Mouse (Mus musculus): ENCODE results near the gene Mrtfa. TPM values are rescaled to one million over a fixed set of nuclear protein-coding genes. Genes with fewer than 3 reads are reported as not detected.

The Mrtfa gene
- polyA plus RNA-seq, 1 experiment = 38.4 TPM

- Histone ChIP-seq H3K27ac (ENCODE audit: insufficient read depth, low read length) (no peak overlapping the region), H3K4me1 (ENCODE audit: control insufficient read depth, insufficient read depth, low read length) (peaks cover 9% of the 10 kb centered on the region), H3K4me3 (ENCODE audit: insufficient read depth, low read length) (no peak overlapping the region)
- no peak for TF ChIP-seq POLR2A (IDR thresholded peaks at IDR 0.05; ENCODE audit: low read depth, low read length)
- TF ChIP-seq CTCF (IDR thresholded peaks at IDR 0.05; ENCODE audit: borderline replicate concordance, insufficient read depth, low read length) = no peak
Measured at GRCm38 (mm10) chr15:81120946-81121345, 69.6 kb downstream of the Mrtfa start.

- no peak overlapping the region for H3K27ac ChIP-seq (ENCODE audit: insufficient read depth, low read length)
- no peak overlapping the region for H3K4me3 ChIP-seq (ENCODE audit: insufficient read depth, low read length)
- H3K4me1 ChIP-seq (ENCODE audit: control insufficient read depth, insufficient read depth, low read length) = peaks cover 9% of the 10 kb centered on the region
- no peak for TF ChIP-seq POLR2A (IDR thresholded peaks at IDR 0.05; ENCODE audit: low read depth, low read length)
- no peak for TF ChIP-seq CTCF (IDR thresholded peaks at IDR 0.05; ENCODE audit: borderline replicate concordance, insufficient read depth, low read length)
Measured at GRCm38 (mm10) chr15:81120140-81120539, 70.4 kb downstream of the Mrtfa start.

GRCm38 (mm10) chr15:81118226-81118625, 72.3 kb downstream of the Mrtfa start:
- no peak for TF ChIP-seq CTCF (IDR thresholded peaks at IDR 0.05; ENCODE audit: borderline replicate concordance, insufficient read depth, low read length)
- TF ChIP-seq POLR2A (IDR thresholded peaks at IDR 0.05; ENCODE audit: low read depth, low read length) = no peak
- H3K4me1 ChIP-seq (ENCODE audit: control insufficient read depth, insufficient read depth, low read length) = peaks cover 9% of the 10 kb centered on the region
- H3K27ac ChIP-seq (ENCODE audit: insufficient read depth, low read length) = no peak overlapping the region
- no peak overlapping the region for H3K4me3 ChIP-seq (ENCODE audit: insufficient read depth, low read length)

GRCm38 (mm10) chr15:81112589-81112988, 78.0 kb downstream of the Mrtfa start:
- Histone ChIP-seq H3K27ac (ENCODE audit: insufficient read depth, low read length) (no peak overlapping the region), H3K4me3 (ENCODE audit: insufficient read depth, low read length) (no peak overlapping the region), H3K4me1 (ENCODE audit: control insufficient read depth, insufficient read depth, low read length) (peaks cover 15% of the 10 kb centered on the region)
- TF ChIP-seq CTCF (IDR thresholded peaks at IDR 0.05; ENCODE audit: borderline replicate concordance, insufficient read depth, low read length) = no peak
- no peak for TF ChIP-seq POLR2A (IDR thresholded peaks at IDR 0.05; ENCODE audit: low read depth, low read length)

- Histone ChIP-seq H3K27ac (ENCODE audit: insufficient read depth, low read length) (no peak overlapping the region), H3K4me3 (ENCODE audit: insufficient read depth, low read length) (no peak overlapping the region), H3K4me1 (ENCODE audit: control insufficient read depth, insufficient read depth, low read length) (peaks cover 28% of the 10 kb centered on the region)
- TF ChIP-seq CTCF (IDR thresholded peaks at IDR 0.05; ENCODE audit: borderline replicate concordance, insufficient read depth, low read length) (no peak), POLR2A (IDR thresholded peaks at IDR 0.05; ENCODE audit: low read depth, low read length) (no peak)
Measured at GRCm38 (mm10) chr15:81110315-81110714, 80.2 kb downstream of the Mrtfa start.

GRCm38 (mm10) chr15:81105962-81106361, 84.6 kb downstream of the Mrtfa start:
- TF ChIP-seq POLR2A (IDR thresholded peaks at IDR 0.05; ENCODE audit: low read depth, low read length) (no peak), CTCF (IDR thresholded peaks at IDR 0.05; ENCODE audit: borderline replicate concordance, insufficient read depth, low read length) (no peak)
- H3K4me1 ChIP-seq (ENCODE audit: control insufficient read depth, insufficient read depth, low read length) = peaks cover 50% of the 10 kb centered on the region
- peak overlapping the region; percentile 75 for H3K27ac ChIP-seq (ENCODE audit: insufficient read depth, low read length)
- no peak overlapping the region for H3K4me3 ChIP-seq (ENCODE audit: insufficient read depth, low read length)

- peak overlapping the region; percentile 7; the same call in 1 of the 2 replicates for H3K4me3 ChIP-seq (ENCODE audit: insufficient read depth, low read length)
- H3K27ac ChIP-seq (ENCODE audit: insufficient read depth, low read length) = peak overlapping the region; percentile 75
- H3K4me1 ChIP-seq (ENCODE audit: control insufficient read depth, insufficient read depth, low read length) = peaks cover 49% of the 10 kb centered on the region
- TF ChIP-seq POLR2A (IDR thresholded peaks at IDR 0.05; ENCODE audit: low read depth, low read length) (no peak), CTCF (IDR thresholded peaks at IDR 0.05; ENCODE audit: borderline replicate concordance, insufficient read depth, low read length) (no peak)
Measured at GRCm38 (mm10) chr15:81104585-81105259, 85.8 kb downstream of the Mrtfa start.

GRCm38 (mm10) chr15:81103500-81103899, 87.1 kb downstream of the Mrtfa start:
- TF ChIP-seq CTCF (IDR thresholded peaks at IDR 0.05; ENCODE audit: borderline replicate concordance, insufficient read depth, low read length) (no peak), POLR2A (IDR thresholded peaks at IDR 0.05; ENCODE audit: low read depth, low read length) (no peak)
- Histone ChIP-seq H3K4me3 (ENCODE audit: insufficient read depth, low read length) (0 out of 2 replicates have a peak overlapping the region, but pooled peaks have one; percentile 2), H3K27ac (ENCODE audit: insufficient read depth, low read length) (no peak overlapping the region; the same call in 1 of the 2 replicates), H3K4me1 (ENCODE audit: control insufficient read depth, insufficient read depth, low read length) (peaks cover 42% of the 10 kb centered on the region)

- peaks cover 39% of the 10 kb centered on the region for H3K4me1 ChIP-seq (ENCODE audit: control insufficient read depth, insufficient read depth, low read length)
- TF ChIP-seq POLR2A (IDR thresholded peaks at IDR 0.05; ENCODE audit: low read depth, low read length) (no peak), CTCF (IDR thresholded peaks at IDR 0.05; ENCODE audit: borderline replicate concordance, insufficient read depth, low read length) (no peak)
- H3K4me3 ChIP-seq (ENCODE audit: insufficient read depth, low read length) = no peak overlapping the region
Measured at GRCm38 (mm10) chr15:81102274-81102879, 88.2 kb downstream of the Mrtfa start.

GRCm38 (mm10) chr15:81101316-81101715, 89.2 kb downstream of the Mrtfa start:
- peaks cover 37% of the 10 kb centered on the region for H3K4me1 ChIP-seq (ENCODE audit: control insufficient read depth, insufficient read depth, low read length)
- H3K27ac ChIP-seq (ENCODE audit: insufficient read depth, low read length) = no peak overlapping the region; the same call in 1 of the 2 replicates
- no peak overlapping the region for H3K4me3 ChIP-seq (ENCODE audit: insufficient read depth, low read length)
- TF ChIP-seq POLR2A (IDR thresholded peaks at IDR 0.05; ENCODE audit: low read depth, low read length) (no peak), CTCF (IDR thresholded peaks at IDR 0.05; ENCODE audit: borderline replicate concordance, insufficient read depth, low read length) (no peak)

More at GRCm38 (mm10) chr15:81102274-81102879, 88.2 kb downstream of the Mrtfa start:
- H3K27ac ChIP-seq (ENCODE audit: insufficient read depth, low read length) = peak overlapping the region; percentile 19; the same call in 1 of the 2 replicates

Data from embryonic fibroblast, embryonic 13.5 days (primary cell).